Mouse (Mus musculus) E14TG2a.4 (cell line): ENCODE results near the gene Dis3.
"Not testable (repeated sequence)": the region's sequence is repeated elsewhere in the genome, so short reads cannot be mapped to it uniquely, and the experiment has no call there.

Source experiments
- H3K27me3 ChIP-seq: 2 replicates; pipeline ENCODE4 v1.6.1; 2014; ENCODE audit warnings: low read length, control low read depth; ENCODE audit not compliant: insufficient read depth
- H3K36me3 ChIP-seq: 2 replicates; pipeline ENCODE4 v1.6.1; 2014; ENCODE audit warnings: low read length, control low read depth; ENCODE audit not compliant: insufficient read depth
- H3K4me1 ChIP-seq: replicated peaks from 2 replicates; pipeline ENCODE4 v1.6.1; 2014; ENCODE audit warnings: low read depth, low read length, control low read depth
- H3K4me3 ChIP-seq: replicated peaks from 2 replicates; pipeline ENCODE4 v1.5.1; 2014; ENCODE audit warnings: mild to moderate bottlenecking, low read length
- H3K9me3 ChIP-seq: 2 replicates; pipeline ENCODE4 v1.6.1; 2014; ENCODE audit warnings: low read length, control low read depth
- CTCF ChIP-seq: conservative IDR thresholded peaks from 2 replicates; pipeline ENCODE4 v1.5.1; 2014; ENCODE audit warnings: low read length
- NANOG ChIP-seq: IDR thresholded peaks from 2 replicates; pipeline ENCODE4 v1.6.1; 2014; ENCODE audit warnings: borderline replicate concordance, low read length, mixed read lengths
- POU5F1 ChIP-seq: IDR thresholded peaks from 2 replicates; pipeline ENCODE4 v1.6.1; 2014; ENCODE audit warnings: low read length, borderline replicate concordance

The Dis3 gene

DNA sequence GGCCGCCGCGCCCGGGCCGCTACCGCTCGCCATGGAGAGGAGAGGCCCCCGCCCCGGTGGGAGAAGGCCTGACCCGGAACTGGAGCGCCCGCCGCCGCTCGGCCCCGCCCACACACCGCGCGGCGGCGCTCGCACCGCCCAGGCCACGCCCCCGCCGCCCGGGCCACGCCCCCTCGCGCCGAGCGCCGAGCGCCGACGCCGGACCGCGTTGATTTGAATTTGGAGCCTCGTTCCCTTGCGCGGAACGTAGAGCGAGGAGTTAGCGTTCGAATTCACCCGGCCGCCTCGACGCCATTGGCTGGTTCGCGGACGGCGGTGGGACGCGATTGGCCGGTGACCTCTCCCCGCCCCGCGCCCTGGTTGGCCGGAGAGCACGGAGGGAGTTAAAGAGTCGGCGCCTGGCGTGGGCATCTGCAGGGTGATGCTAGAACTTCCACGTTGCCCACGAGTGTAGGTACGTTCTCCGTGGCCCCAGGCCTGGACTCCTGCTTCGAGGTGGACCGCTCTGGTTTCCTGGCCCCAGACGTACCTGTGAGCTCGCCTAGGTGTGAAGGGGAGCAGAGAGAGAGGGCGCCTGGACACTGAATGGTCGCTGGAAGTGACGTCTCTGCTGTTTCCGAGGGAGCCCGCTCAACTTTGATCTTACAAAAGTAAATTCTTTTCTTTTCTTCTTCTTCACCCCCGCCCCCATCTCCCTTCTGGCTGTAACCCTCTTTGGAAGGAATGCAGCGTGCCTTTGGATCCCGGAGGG lies 53.4 kb downstream of the Dis3 start, which contains the start of the genes Mzt1 and Bora:
TSS of gene Mzt1 (minus strand) at position 104 of the 751 bp plus-strand sequence.
TSS of gene Bora (plus strand) at position 192 of the 751 bp plus-strand sequence.
- no peak for TF ChIP-seq NANOG
- TF ChIP-seq CTCF: no peak
- TF ChIP-seq POU5F1: no peak
- Histone ChIP-seq H3K27me3 (no peaks in the 10 kb centered on the region), H3K4me1 (peaks cover 68% of the 10 kb centered on the region), H3K9me3 (no peaks in the 10 kb centered on the region), H3K36me3 (peaks cover 41% of the 10 kb centered on the region), H3K4me3 (peak within 1 kb of the TSS; percentile 99)

DNA sequence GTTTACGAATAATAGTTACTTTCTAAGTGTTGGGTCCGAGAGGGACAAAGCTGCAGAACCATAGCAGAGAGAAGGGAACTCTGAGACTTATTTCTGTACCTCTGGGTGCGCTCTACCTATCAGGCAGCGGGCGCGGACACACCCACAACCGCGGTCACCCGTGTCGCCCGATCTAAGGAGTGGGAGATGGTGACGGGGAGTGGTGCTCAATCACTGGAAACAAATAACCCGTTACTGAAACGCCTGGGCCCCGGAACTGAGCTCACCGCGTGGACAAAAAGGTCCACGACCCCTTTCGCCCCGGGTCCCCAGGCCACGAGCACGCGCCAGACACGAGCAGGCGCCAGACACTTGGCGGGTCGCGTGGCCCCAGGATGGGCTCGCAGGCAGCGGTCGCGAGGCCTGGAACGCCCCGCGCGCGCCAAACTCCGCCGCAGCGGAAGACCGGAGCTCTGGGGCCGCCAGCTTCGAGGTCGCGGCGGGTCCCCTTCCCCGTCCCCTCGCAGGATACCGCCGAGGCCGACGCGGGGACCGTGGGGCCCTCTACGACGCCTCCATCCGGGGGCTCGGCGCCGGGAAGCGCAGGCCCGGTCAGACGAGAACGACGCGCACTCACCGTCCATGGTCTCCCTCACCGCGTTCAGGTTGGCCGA lies 54.1 kb downstream of the Dis3 start:
- Histone ChIP-seq H3K4me3 (peak overlapping the region; percentile 99), H3K27me3 (no peaks in the 10 kb centered on the region), H3K4me1 (peaks cover 70% of the 10 kb centered on the region), H3K36me3 (peaks cover 34% of the 10 kb centered on the region), H3K9me3 (no peaks in the 10 kb centered on the region)
- TF ChIP-seq CTCF (no peak), POU5F1 (no peak), NANOG (no peak)

DNA sequence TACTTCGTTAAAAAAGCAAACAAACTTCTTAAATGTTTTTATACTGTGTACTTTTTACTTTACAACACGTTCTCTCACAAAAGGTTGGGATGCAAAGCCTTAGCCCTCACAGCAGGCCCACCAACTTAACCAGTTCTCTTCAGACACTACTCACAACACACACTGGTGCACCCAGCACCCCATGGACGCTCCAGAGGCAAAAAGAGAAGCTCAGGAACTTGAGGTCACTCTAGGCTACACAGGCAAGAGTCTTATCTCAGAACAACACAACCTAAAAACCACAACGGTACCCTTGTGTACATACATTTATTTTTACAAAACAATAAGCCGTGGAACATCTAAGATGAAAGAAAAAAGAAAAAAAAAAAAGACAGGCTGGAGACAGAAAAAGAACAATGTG lies 54.9 kb downstream of the Dis3 start:
- H3K4me3 ChIP-seq: peak overlapping the region; percentile 99
- no peaks in the 10 kb centered on the region for H3K27me3 ChIP-seq
- no peak for TF ChIP-seq NANOG
- TF ChIP-seq CTCF: no peak
- TF ChIP-seq POU5F1: no peak
- peaks cover 26% of the 10 kb centered on the region for H3K36me3 ChIP-seq
- no peaks in the 10 kb centered on the region for H3K9me3 ChIP-seq
- peaks cover 73% of the 10 kb centered on the region for H3K4me1 ChIP-seq

DNA sequence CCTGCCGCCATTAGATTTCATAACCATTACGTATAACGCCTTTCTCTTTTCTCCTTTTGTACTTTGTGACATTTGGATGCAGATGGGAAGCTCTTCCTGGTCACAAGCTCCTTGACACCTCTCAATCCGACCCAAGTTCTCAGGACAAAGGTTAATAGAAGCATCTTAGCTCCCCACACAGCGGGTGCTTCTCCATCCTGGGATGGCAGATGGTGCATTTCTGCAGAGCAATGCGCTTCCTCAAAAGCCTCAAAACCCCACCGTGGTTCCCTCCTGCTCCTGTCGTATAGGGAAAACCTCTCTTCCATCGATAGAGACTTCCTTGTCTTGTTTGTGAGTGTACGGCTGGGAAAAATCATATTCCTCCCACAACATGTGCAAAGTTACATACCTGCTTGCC lies 55.5 kb downstream of the Dis3 start:
- Histone ChIP-seq H3K4me1 (peaks cover 77% of the 10 kb centered on the region), H3K4me3 (peak overlapping the region; percentile 99), H3K9me3 (no peaks in the 10 kb centered on the region), H3K27me3 (no peaks in the 10 kb centered on the region), H3K36me3 (peaks cover 21% of the 10 kb centered on the region)
- TF ChIP-seq CTCF (no peak), NANOG (no peak), POU5F1 (no peak)

DNA sequence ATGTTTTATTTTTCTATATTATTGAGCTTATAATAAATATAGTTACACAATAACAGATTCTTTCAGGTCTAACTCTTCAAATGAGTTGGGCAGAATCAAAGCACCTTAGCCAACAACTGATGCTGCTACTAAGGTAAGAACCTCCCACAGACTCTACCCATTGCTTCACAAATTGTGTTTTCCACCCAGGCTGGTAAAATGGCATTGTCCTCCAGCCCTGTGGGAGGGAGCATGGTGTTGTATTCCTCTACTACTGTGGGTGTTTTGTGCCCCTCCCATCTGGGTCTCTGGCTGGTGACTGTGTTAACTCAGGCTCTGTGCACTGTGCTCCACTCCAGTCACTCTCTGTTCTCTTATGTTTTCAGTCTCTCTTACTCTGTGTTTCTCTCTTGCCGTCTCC lies 56.1 kb downstream of the Dis3 start:
- peaks cover 17% of the 10 kb centered on the region for H3K36me3 ChIP-seq
- no peak for TF ChIP-seq CTCF
- TF ChIP-seq NANOG: no peak
- no peak for TF ChIP-seq POU5F1
- no peaks in the 10 kb centered on the region for H3K27me3 ChIP-seq
- no peaks in the 10 kb centered on the region for H3K9me3 ChIP-seq
- peaks cover 78% of the 10 kb centered on the region for H3K4me1 ChIP-seq
- peak overlapping the region; percentile 99 for H3K4me3 ChIP-seq

DNA sequence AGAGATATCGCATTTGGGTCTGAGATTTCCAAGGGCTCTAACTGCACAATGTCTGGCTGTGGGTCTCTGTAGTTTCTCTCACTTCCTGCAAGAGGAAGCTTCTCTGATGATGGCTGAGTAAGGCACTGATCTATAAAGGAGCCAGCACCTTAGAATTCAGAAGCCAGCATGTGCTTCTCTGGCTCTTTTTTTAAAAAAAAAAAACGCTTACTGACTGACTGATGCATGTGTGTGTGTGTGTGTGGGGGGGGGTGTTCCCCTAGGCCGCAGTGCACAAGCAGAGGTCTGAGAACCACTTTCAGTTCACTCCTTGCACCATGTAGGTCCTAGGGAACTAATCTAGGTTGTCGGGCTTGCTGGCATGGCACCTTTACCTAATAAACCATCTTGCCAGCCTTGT lies 58.2 kb downstream of the Dis3 start:
- no peaks in the 10 kb centered on the region for H3K9me3 ChIP-seq
- 0 out of 2 replicates have a peak overlapping the region, but pooled peaks have one; percentile 13 for H3K4me3 ChIP-seq
- peaks cover 78% of the 10 kb centered on the region for H3K4me1 ChIP-seq
- peaks cover 20% of the 10 kb centered on the region for H3K36me3 ChIP-seq
- TF ChIP-seq POU5F1: no peak
- TF ChIP-seq CTCF: no peak
- no peak for TF ChIP-seq NANOG
- H3K27me3 ChIP-seq: no peaks in the 10 kb centered on the region

DNA sequence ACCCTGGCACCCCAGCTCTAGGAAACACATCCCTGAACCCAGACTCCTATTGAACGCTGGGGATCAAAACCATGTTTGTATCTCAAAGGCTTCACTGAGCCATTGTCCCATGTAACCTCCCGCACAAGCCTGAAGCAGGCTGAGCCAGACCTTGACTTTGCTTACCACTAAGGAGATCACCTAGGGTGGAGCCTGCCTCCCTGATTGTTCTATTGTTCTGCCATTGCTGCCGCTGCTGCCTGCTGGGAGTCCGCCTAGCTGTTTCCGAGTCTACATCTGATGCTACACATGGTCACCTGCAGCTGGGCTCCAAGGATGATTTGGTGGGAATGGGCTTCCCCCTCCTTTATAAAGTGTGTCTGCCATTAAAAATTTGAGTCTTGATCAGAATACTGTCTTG lies 60.3 kb downstream of the Dis3 start:
- not testable (repeated sequence) for H3K9me3 ChIP-seq, H3K27me3 ChIP-seq
- Histone ChIP-seq H3K4me3 (peak overlapping the region; percentile 50), H3K4me1 (peaks cover 70% of the 10 kb centered on the region), H3K36me3 (peaks cover 37% of the 10 kb centered on the region)
- TF ChIP-seq NANOG: peak; percentile 93

DNA sequence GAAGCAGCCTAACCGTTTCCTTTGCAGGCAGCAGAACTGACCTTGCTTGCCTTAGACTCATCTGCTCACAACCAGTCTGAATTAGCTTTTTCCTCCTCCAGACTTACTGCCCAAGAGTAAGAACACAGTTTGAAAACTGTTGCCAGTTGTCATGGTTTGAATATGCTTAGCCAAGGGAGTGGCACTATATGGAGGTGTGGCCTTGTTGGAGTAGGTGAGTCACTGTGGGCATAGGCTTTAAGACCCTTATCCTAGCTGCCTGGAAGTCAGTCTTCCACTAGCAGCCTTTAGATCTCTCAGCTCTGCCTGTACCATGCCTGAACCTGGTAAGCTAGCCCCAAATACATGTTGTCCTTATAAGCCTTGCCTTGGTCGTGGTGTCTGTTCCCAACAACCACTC lies 61.9 kb downstream of the Dis3 start:
- TF ChIP-seq CTCF (no peak), POU5F1 (no peak), NANOG (no peak)
- Histone ChIP-seq H3K4me1 (peaks cover 56% of the 10 kb centered on the region), H3K27me3 (no peaks in the 10 kb centered on the region), H3K9me3 (no peaks in the 10 kb centered on the region), H3K4me3 (no peak overlapping the region), H3K36me3 (peaks cover 48% of the 10 kb centered on the region)

DNA sequence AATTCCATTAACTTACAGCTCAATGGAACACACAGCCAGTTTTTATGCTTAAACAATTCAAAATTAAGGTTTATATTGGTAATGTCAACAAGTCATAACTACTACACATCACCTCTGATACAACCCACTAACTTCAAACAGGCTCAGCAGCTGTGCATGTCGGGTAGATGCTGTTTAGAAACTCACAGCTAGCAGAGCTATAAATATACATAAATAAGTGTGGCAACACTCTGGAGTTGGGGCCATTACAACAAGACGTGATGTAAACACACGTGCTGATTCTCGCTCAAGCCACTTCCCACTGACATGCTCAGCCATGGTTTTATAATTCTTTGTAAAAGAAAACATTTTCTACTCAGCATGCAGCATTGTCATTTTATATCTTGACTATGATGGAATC lies 63.5 kb downstream of the Dis3 start:
- Histone ChIP-seq H3K4me1 (peaks cover 39% of the 10 kb centered on the region), H3K27me3 (no peaks in the 10 kb centered on the region), H3K4me3 (no peak overlapping the region), H3K9me3 (no peaks in the 10 kb centered on the region), H3K36me3 (peaks cover 56% of the 10 kb centered on the region)
- TF ChIP-seq CTCF (no peak), NANOG (no peak), POU5F1 (no peak)

DNA sequence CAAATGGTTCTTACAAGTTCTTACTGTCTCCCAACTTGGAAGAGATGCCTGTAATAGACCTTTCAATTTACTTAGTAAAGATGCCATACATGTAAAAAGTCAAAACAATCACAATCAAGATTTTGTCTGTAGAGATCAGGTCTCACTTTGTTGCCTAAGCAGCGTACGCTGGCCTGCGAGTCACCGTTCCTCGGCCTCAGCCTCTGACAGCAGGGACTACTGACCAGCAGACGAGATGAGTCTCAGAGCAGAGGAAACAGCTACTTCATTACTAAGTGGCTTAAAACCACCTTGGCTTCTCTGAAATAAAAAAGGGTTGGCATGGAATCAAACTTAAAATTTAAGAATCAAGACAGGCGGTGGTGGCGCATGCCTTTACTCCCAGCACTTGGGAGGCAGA lies 64.7 kb downstream of the Dis3 start:
- not testable (repeated sequence) for H3K9me3 ChIP-seq, H3K4me3 ChIP-seq, H3K27me3 ChIP-seq
- peaks cover 56% of the 10 kb centered on the region for H3K36me3 ChIP-seq
- peaks cover 28% of the 10 kb centered on the region for H3K4me1 ChIP-seq
